Mouse (Mus musculus): ENCODE measurements around the gene Rnf185.

Rnf185 gene

GRCm38 (mm10) chr11:3452167-3452639 lies at the start of gene Rnf185:
Gene Rnf185, minus strand, starts transcription at chr11:3452363.
- ATAC-seq (ENCODE audit: low TSS enrichment): peak; percentile 97

DNA sequence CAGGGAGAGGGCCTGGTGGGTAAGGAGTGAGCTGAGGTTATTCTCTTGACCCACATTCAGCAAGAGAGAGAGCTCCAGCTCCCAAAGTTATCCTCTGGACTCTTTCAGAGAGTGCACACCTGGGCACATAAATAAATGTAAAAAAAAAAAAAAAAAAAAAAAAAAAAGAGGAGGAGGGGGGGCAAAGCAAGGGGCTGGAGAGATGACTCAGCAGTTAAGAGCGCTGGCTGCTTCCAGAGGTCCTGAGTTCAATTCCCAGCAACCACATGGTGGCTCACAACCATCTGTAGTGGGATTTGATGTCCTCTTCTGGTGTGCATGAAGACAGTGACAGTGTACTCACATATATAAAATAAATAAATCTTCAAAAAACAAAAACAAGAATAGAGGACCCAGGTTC lies 45.1 kb upstream of the Rnf185 start:
- no peak for ATAC-seq (ENCODE audit: low TSS enrichment)

DNA sequence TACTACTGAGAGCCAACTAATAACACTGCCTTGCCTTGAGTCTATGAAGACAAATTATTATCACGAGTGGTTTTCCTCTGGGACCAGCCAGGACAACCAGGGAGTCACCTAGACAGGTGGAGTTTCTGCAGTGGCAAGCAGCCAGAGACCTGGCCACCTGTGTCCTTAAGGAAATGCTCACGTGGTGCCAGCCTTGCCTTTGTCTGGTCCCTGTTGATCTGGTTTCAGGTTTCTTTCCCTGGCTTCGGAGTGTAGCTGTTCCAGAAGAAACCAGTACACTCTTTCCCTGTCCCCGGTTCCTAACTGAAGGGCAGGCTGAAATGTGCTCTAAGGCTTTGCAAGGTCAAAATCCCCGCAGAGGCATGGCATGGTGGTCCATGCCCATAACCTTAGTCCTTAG lies 44.6 kb upstream of the Rnf185 start:
- no peak for ATAC-seq (ENCODE audit: low TSS enrichment)

DNA sequence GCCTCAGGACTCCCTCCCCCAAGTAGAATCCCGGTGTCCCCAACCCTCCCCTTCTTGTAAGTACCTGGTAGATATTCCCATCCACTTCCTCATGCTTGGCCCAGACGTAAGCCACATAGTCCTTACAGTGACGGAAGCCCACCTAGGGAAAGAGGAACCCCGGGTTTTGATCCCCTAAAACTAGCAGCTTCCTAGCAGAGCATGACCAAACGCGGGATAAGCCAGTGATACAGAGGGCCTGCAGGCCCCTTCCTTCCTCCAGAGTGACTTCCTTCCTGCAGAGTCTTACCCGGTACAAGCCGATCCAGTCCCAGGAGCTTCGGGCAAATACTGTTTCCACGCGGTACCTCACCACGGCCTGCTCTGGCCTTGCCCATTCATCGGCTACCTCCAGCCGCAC lies 43.3 kb upstream of the Rnf185 start:
- no peak for ATAC-seq (ENCODE audit: low TSS enrichment)

- ATAC-seq (ENCODE audit: low TSS enrichment): peak; percentile 69; the same call in 1 of the 2 replicates
These were observed 42.7 kb upstream of the Rnf185 start for GRCm38 (mm10) chr11:3494857-3495256.

DNA sequence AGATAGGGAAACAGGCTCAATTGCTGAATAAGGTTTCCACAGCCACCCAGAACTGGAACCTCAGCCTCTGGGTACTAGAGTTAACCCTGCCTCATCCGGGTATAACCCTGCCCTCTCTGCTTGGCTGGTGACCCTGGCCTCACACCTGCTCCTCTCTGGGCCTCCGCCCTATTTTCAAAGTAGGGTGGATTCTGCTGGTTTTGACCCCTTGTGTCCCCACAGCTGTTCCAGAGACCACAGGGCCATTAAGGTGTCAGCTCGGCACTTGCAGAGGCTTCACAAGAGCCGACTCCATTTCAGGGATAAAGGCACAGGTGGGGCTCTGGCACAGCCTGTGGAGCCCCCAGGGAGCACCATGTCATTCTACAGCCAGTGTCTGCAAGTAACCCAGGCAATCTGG lies 40.6 kb upstream of the Rnf185 start:
- no peak for ATAC-seq (ENCODE audit: low TSS enrichment)

DNA sequence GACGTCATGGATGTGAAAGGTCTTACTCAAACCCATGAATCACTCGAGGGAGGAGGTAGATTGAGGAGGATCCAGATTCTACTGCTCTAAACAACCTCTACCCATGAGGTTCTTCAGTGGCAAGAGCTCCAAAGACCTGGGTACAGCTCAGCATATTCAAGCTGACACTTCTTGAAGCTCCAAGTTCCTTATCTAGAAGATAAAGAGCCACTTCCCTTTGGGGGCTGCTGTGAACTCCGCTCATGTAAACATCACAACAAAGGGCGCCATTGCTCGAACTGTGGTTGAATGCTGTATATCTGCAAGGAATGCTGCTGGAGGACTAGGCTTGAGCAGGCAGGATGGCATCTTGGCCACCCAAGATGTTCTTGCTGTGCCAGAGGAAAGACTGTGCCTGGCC lies 36.9 kb upstream of the Rnf185 start:
- no peak for ATAC-seq (ENCODE audit: low TSS enrichment)

DNA sequence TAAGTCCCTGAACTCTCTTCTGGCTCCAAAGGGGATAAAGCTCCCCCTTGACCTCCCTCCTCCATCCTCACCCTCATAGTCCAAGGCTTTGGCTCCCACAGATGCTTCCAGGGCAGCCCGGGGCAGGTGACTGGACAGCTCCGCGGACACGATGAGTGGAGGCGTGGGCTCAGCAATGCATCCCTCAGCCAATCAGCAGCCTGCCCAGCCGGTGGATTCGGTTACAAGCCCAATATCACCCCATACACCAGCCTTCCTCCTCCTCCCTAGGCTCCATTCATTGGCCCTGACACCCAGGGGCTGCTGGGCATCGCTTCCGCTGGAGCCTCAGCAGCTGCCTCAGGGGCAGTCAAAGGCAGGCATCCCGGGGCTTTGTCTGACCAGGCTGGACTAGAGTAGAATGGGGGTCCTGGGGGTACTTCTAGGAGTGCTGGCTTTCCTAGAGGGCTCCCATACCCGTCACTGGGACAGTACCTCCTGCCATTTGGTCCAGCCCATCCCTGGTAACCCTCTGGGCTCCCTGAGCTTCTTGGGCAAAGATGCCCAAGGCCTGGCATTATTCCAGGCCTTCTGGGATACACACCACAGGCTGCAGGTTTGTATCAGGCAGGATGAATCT lies 35.9 kb upstream of the Rnf185 start, which contains the start of gene Pla2g3:
Gene Pla2g3 (plus strand): TSS at position 333 of the 619 bp plus-strand sequence.
- ATAC-seq (ENCODE audit: low TSS enrichment): no peak

- no peak for ATAC-seq (ENCODE audit: low TSS enrichment)
These were observed 34.2 kb upstream of the Rnf185 start for GRCm38 (mm10) chr11:3486349-3486748.

GRCm38 (mm10) chr11:3483980-3484642 lies 31.9 kb upstream of the Rnf185 start:
- ATAC-seq (ENCODE audit: low TSS enrichment): peak; percentile 78

DNA sequence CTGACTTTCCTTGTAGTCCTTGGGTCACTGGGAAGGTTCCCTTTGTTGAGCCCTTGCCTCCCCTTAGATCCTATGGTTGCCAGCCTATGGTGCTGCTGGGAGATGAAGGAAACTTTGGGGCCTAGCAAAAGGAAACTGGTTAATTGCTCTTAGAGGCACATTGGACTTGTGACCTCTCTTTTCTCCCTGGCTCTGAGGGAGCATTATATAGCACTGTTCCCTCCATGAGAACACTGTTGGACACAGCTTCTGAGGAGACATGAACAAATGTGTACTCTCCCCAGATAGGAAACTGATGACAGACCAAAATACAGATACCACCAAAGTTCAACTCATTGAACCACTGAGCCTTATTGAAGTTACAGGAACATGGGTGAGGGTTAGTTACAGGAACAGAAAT lies 23.3 kb upstream of the Rnf185 start:
- ATAC-seq (ENCODE audit: low TSS enrichment): no peak

GRCm38 (mm10) chr11:3474480-3475115 lies 22.4 kb upstream of the Rnf185 start:
- no peak for ATAC-seq (ENCODE audit: low TSS enrichment)

GRCm38 (mm10) chr11:3472484-3472883 lies 20.3 kb upstream of the Rnf185 start:
- ATAC-seq (ENCODE audit: low TSS enrichment): peak; percentile 95

GRCm38 (mm10) chr11:3471448-3471850 lies 19.3 kb upstream of the Rnf185 start:
- no peak for ATAC-seq (ENCODE audit: low TSS enrichment)

DNA sequence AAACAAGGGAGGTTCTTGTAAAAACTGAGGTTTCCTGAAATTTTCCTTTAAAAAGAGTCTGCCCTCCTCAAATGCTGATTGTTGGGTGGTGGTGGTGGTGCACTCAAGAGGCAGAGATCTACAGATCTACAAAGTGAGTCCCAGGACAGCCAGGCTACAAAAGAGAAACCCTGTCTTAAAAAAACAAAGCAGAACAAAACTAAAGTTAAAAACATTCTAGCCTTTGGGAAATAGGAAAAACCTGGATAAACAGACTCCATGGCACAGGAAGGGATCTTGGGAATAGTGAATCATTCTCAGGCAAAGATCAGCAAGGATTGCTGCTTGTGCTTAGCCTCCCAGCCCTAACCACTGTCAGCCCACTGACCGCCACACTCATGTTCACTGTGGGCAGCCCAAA lies 10.7 kb upstream of the Rnf185 start:
- no peak for ATAC-seq (ENCODE audit: low TSS enrichment)

- ATAC-seq (ENCODE audit: low TSS enrichment): no peak
These were observed 6.9 kb upstream of the Rnf185 start for GRCm38 (mm10) chr11:3459105-3459468.

GRCm38 (mm10) chr11:3458428-3459104 lies 6.4 kb upstream of the Rnf185 start:
- no peak for ATAC-seq (ENCODE audit: low TSS enrichment)

GRCm38 (mm10) chr11:3456354-3456753 lies 4.2 kb upstream of the Rnf185 start:
- no peak for ATAC-seq (ENCODE audit: low TSS enrichment)

DNA sequence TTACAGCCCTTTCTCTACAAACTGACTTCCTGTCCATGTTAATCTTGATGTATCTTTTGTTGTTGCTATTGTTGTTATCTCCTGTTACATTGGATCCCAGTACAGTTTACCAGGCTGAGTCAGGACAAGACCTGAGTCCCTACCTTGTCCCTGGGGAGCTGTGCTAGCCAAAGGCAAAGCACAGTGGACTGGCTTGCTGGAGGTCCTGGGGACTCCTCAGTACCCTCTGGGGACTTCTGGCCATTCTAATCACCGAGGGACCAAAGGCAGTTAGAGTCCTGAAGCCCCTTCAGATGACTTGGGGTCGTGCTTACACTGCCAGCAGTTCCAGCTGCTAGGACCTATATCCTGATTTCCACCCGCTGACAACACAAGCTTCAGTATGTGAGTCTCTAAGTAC lies 2.3 kb upstream of the Rnf185 start:
- no peak for ATAC-seq (ENCODE audit: low TSS enrichment)

DNA sequence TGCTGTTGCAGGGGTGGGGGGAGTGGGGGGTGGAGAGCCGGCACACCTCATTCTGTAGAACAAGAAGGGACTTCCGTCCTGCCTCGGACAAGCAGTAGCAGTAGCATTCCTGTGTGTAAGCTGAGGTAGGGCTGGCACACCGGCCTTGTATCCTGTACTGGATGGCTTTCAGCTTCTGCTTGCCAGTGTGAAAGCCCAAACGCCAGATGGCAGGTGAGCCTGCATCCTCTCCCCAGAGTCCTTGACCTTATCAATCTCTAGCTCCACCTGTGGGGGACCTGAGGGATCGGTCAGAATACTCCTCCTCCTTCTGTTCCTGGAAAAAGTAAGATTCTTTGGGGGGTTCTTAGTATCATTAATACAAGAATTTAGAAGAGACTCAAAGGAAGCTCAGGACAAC lies 1.3 kb upstream of the Rnf185 start:
- ATAC-seq (ENCODE audit: low TSS enrichment): no peak

DNA sequence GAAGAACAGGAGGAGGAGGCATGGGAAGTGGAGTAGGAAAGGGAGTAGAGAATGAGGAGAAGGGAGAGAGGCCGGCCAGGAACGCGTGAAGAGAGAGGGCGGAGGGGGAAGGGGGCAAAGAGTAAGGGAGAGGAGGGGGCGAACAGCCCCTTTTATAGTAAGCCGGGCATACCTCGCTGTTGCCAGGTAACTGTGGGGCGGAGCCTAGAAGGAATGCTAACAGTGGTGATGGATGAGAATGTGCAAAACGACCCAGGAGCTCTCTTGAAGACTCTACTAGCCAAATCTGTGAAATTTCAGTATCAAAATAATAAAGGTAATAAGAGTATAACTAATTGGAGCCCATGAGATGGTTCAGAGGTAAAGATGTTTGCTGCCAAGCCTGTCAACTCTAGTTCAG lies 606 bp upstream of the Rnf185 start:
- no peak for ATAC-seq (ENCODE audit: low TSS enrichment)

DNA sequence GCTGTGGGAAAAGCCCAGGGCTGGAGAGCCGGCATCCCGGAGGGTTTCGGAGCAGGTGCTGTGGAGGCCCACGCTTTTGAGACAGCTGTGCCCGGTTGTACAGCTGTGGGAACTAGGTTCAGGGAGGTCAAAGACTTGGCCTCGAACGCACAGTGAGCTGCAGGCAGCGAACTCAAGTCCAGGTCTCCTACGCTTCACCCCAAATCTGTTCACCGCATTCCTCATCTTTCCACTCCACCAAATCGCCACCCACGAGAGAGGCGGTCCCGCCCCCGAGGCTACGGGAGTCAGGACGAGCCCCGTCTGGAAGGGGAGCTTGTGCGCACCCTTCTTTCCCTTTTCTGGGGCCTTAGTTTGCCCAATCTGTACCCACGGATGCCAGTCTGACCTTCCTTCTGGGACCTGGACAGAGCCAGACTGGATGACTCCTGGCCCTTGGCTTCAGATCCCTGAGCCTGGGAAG lies 431 bp downstream of the Rnf185 start:
- peak; percentile 50 for ATAC-seq (ENCODE audit: low TSS enrichment)

Data from frontal cortex, adult (tissue).